Mouse (Mus musculus) C2C12 (cell line): ENCODE data around the gene Myo10.

Source experiments
- CEBPB ChIP-seq: IDR thresholded peaks from one replicate; pipeline ENCODE4 v1.6.1; 2011; ENCODE audit warnings: low read depth, mild to moderate bottlenecking, control low read depth, moderate library complexity
- CTCF ChIP-seq: IDR thresholded peaks from one replicate; pipeline ENCODE4 v1.5.1; 2011; ENCODE audit not compliant: control insufficient read depth, insufficient read depth, insufficient read length
- MYOD1 ChIP-seq: IDR thresholded peaks from one replicate; pipeline ENCODE4 v1.6.1; 2011; ENCODE audit warnings: low read depth; ENCODE audit not compliant: control insufficient read depth, insufficient read length

DNA sequence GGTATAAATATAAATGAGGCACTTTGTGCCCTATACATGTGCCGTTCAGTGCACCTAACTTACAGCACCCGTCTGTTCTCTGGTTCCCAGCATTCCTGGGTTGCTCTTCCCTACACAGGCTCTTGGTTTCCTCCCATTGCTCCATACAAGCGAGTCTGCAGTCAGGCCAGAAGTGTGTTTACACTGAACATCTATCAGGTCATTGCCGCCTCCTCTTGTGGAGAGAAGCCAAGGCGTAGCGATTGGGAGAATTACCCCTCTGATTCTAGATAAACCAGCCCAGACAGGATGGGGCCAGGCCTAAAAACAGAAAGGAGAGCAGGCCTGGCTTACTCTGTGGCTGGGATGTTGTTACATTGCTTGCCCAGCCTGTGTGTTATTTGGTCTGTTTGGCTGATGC is 187.3 kb downstream of the Myo10 start:
- TF ChIP-seq MYOD1 (no peak), CTCF (no peak), CEBPB (no peak)
